Mouse (Mus musculus): ENCODE data around the gene Shisal1. TPM values are rescaled to one million over a fixed set of nuclear protein-coding genes. Genes with fewer than 3 reads are reported as not detected.

Shisal1 gene
- polyA plus RNA-seq, 1 experiment from 2014 or later: 8.3 TPM

DNA sequence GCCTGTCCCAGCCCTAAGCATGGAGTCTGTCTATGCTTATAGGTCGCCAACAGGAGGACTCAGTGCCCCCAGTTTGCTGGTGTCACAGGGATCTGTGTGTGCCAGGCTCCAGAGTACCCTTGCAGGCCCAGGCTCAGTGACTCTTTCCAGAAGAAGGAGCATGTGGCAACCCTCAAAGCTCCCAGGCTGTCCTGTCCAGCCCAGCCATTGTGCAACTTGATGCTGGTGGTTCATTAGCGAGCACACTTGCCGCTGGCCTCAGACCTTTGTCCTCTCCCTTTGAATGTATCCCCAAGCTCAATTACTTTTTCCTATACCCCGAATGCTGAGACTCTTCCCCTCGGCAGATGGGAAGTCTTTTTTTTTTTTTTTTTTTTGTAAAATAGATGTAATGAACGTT lies 12.1 kb upstream of the Shisal1 start:
- Histone ChIP-seq H3K9me3 (ENCODE audit: control insufficient read depth, low read length) (no peaks in the 10 kb centered on the region), H3K9ac (ENCODE audit: low read length) (no peak overlapping the region), H3K4me2 (no peak overlapping the region), H3K36me3 (ENCODE audit: control insufficient read depth, insufficient read depth, low read length) (no peaks in the 10 kb centered on the region), H3K4me3 (ENCODE audit: low read depth, low read length) (no peak overlapping the region), H3K27me3 (ENCODE audit: control insufficient read depth, insufficient read depth, low read length) (no peaks in the 10 kb centered on the region), H3K27ac (ENCODE audit: low read depth, low read length) (no peak overlapping the region), H3K4me1 (ENCODE audit: control insufficient read depth, insufficient read depth, low read length) (no peaks in the 10 kb centered on the region)
- 70% methylated on average over 6 of the region's 6 CpGs for WGBS
- no peak for ATAC-seq (ENCODE audit: low FRiP score)
- no peak for DNase-seq (ENCODE audit: low spot score, missing footprints)

DNA sequence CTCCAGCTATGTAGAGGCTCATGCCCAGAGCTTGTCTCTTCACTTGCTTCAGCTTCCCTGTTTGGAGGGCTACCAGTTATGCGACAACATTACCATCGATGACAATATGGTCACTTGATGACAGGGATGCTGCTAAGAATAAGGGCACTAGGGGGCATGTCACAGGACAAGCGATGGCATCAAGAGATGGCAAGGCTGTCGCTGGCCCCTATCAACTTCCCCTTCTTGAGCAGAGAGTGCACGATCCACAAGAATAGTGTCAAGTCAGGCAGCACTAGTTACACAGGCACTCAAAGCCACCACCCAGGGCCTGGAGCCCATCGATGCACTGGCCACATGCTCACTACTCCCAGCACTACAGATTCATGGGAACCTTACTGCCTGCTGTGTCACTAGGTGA lies 8.4 kb upstream of the Shisal1 start:
- DNase-seq (ENCODE audit: low spot score, missing footprints): no peak
- no peak for ATAC-seq (ENCODE audit: low FRiP score)
- no peaks in the 10 kb centered on the region for H3K27me3 ChIP-seq (ENCODE audit: control insufficient read depth, insufficient read depth, low read length)
- no peak overlapping the region for H3K9ac ChIP-seq (ENCODE audit: low read length)
- WGBS: 95% methylated on average over 6 of the region's 6 CpGs
- H3K27ac ChIP-seq (ENCODE audit: low read depth, low read length): no peak overlapping the region
- H3K4me3 ChIP-seq (ENCODE audit: low read depth, low read length): no peak overlapping the region
- no peaks in the 10 kb centered on the region for H3K36me3 ChIP-seq (ENCODE audit: control insufficient read depth, insufficient read depth, low read length)
- H3K9me3 ChIP-seq (ENCODE audit: control insufficient read depth, low read length): no peaks in the 10 kb centered on the region
- no peak overlapping the region for H3K4me2 ChIP-seq
- H3K4me1 ChIP-seq (ENCODE audit: control insufficient read depth, insufficient read depth, low read length): peaks cover 7% of the 10 kb centered on the region

GRCm38 (mm10) chr15:84453091-84453490 lies 6.2 kb upstream of the Shisal1 start:
- DNase-seq (ENCODE audit: low spot score, missing footprints): no peak
- Histone ChIP-seq H3K36me3 (ENCODE audit: control insufficient read depth, insufficient read depth, low read length) (no peaks in the 10 kb centered on the region), H3K4me2 (no peak overlapping the region), H3K9me3 (ENCODE audit: control insufficient read depth, low read length) (no peaks in the 10 kb centered on the region), H3K27ac (ENCODE audit: low read depth, low read length) (no peak overlapping the region), H3K9ac (ENCODE audit: low read length) (no peak overlapping the region), H3K4me1 (ENCODE audit: control insufficient read depth, insufficient read depth, low read length) (peaks cover 11% of the 10 kb centered on the region), H3K27me3 (ENCODE audit: control insufficient read depth, insufficient read depth, low read length) (peaks cover 2% of the 10 kb centered on the region), H3K4me3 (ENCODE audit: low read depth, low read length) (no peak overlapping the region)
- 96% methylated on average over 2 of the region's 2 CpGs for WGBS
- no peak for ATAC-seq (ENCODE audit: low FRiP score)

DNA sequence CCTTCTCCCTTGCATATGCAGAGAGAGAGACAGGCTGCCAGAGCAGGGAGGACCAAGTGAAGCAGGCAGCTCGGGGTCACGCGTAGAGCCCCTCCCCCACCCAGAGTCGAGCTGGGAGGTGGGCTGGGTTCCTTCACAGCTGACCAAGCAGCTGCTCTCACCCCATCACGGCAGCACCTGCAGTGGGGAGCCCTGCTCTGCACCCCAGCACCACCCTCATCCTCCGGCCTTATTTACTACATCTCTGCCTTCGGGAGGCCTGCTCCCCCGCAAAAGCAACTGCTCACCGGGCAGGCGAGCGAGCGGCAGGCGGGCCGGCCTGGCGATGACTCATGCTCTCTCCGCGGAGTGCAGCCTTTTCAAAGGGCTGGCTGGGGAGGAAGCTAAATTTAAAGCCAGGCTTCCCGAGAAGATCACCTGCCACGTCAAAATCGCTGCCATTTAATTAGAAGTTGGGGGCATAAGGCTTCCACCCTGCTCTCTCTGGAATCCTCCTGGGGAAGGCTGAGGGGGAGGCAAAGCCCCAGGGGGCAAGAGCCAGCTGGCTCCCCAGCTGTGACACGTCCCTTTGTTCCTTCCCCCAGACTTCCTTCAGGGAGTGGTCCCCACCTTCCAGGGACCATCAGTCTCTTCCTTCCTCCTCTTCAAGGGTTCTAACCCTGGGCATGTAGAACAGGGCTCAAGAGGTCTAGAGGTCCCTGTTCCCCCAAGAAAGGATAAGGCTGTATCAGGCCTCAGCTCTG lies 3.7 kb upstream of the Shisal1 start:
- peak; percentile 96 for DNase-seq (ENCODE audit: low spot score, missing footprints)
- Histone ChIP-seq H3K27me3 (ENCODE audit: control insufficient read depth, insufficient read depth, low read length) (peaks cover 10% of the 10 kb centered on the region), H3K4me2 (peak overlapping the region; percentile 43), H3K27ac (ENCODE audit: low read depth, low read length) (no peak overlapping the region; the same call in 1 of the 2 replicates), H3K9me3 (ENCODE audit: control insufficient read depth, low read length) (no peaks in the 10 kb centered on the region), H3K4me3 (ENCODE audit: low read depth, low read length) (peak overlapping the region; percentile 14; the same call in 1 of the 2 replicates), H3K36me3 (ENCODE audit: control insufficient read depth, insufficient read depth, low read length) (no peaks in the 10 kb centered on the region), H3K4me1 (ENCODE audit: control insufficient read depth, insufficient read depth, low read length) (peaks cover 13% of the 10 kb centered on the region), H3K9ac (ENCODE audit: low read length) (peak overlapping the region; percentile 44)
- WGBS: 1% methylated on average over 21 of the region's 21 CpGs
- peak; percentile 55 for ATAC-seq (ENCODE audit: low FRiP score)

- WGBS: under 1% methylated on average over 87 of the region's 99 CpGs
- no peaks in the 10 kb centered on the region for H3K9me3 ChIP-seq (ENCODE audit: control insufficient read depth, low read length)
- H3K4me1 ChIP-seq (ENCODE audit: control insufficient read depth, insufficient read depth, low read length): peaks cover 49% of the 10 kb centered on the region
These were observed 833 bp downstream of the Shisal1 start for GRCm38 (mm10) chr15:84445812-84446716.

GRCm38 (mm10) chr15:84444181-84444580 lies 2.7 kb downstream of the Shisal1 start:
- ATAC-seq (ENCODE audit: low FRiP score) (no peak), DNase-seq (ENCODE audit: low spot score, missing footprints) (no peak)
- peaks cover 10% of the 10 kb centered on the region for H3K27me3 ChIP-seq (ENCODE audit: control insufficient read depth, insufficient read depth, low read length)
- H3K4me1 ChIP-seq (ENCODE audit: control insufficient read depth, insufficient read depth, low read length): peaks cover 48% of the 10 kb centered on the region
- H3K9ac ChIP-seq (ENCODE audit: low read length): peak overlapping the region; percentile 24; the same call in 1 of the 2 replicates
- no peak overlapping the region for H3K4me3 ChIP-seq (ENCODE audit: low read depth, low read length)
- peak overlapping the region; percentile 24; the same call in 1 of the 2 replicates for H3K4me2 ChIP-seq
- peak overlapping the region; percentile 59; the same call in 1 of the 2 replicates for H3K27ac ChIP-seq (ENCODE audit: low read depth, low read length)
- H3K36me3 ChIP-seq (ENCODE audit: control insufficient read depth, insufficient read depth, low read length): no peaks in the 10 kb centered on the region
- 37% methylated on average over 7 of the region's 7 CpGs for WGBS
- no peaks in the 10 kb centered on the region for H3K9me3 ChIP-seq (ENCODE audit: control insufficient read depth, low read length)

More at GRCm38 (mm10) chr15:84445812-84446716, 833 bp downstream of the Shisal1 start:
- Histone ChIP-seq H3K9ac (ENCODE audit: low read length) (peak overlapping the region; percentile 89), H3K4me3 (ENCODE audit: low read depth, low read length) (peak overlapping the region; percentile 64), H3K27ac (ENCODE audit: low read depth, low read length) (peak overlapping the region; percentile 30; the same call in 1 of the 2 replicates), H3K36me3 (ENCODE audit: control insufficient read depth, insufficient read depth, low read length) (no peaks in the 10 kb centered on the region), H3K4me2 (peak overlapping the region; percentile 93), H3K27me3 (ENCODE audit: control insufficient read depth, insufficient read depth, low read length) (peaks cover 10% of the 10 kb centered on the region)
- ATAC-seq (ENCODE audit: low FRiP score): peak; percentile 41
- DNase-seq (ENCODE audit: low spot score, missing footprints): peak; percentile 94

DNA sequence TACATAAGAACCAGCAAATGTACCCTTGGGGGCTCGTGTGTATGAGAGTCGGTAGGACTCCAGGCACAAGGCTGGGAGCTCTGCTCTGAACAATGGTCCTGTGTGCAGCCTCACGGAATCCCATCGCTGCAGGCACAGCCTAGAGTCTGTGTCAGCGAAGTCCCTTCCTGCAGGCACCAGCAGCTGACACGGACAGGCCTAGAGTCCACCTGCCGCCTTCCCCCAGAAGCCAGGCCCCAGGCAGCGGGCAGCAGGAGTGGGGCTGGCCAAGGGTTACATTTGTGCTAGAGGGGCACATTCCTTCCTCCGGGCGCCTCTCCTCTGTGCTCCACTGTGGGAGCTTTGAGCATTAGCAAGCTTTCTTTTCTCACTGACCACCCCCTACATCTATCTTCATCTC lies 3.3 kb downstream of the Shisal1 start:
- peak overlapping the region; percentile 48 for H3K9ac ChIP-seq (ENCODE audit: low read length)
- H3K27me3 ChIP-seq (ENCODE audit: control insufficient read depth, insufficient read depth, low read length): peaks cover 8% of the 10 kb centered on the region
- WGBS: 23% methylated on average over 10 of the region's 10 CpGs
- H3K4me3 ChIP-seq (ENCODE audit: low read depth, low read length): 0 out of 2 replicates have a peak overlapping the region, but pooled peaks have one; percentile 9
- no peaks in the 10 kb centered on the region for H3K36me3 ChIP-seq (ENCODE audit: control insufficient read depth, insufficient read depth, low read length)
- H3K27ac ChIP-seq (ENCODE audit: low read depth, low read length): peak overlapping the region; percentile 59; the same call in 1 of the 2 replicates
- DNase-seq (ENCODE audit: low spot score, missing footprints) (no peak), ATAC-seq (ENCODE audit: low FRiP score) (peak; percentile 22; the same call in 1 of the 2 replicates)
- H3K4me2 ChIP-seq: peak overlapping the region; percentile 24
- H3K4me1 ChIP-seq (ENCODE audit: control insufficient read depth, insufficient read depth, low read length): peaks cover 48% of the 10 kb centered on the region
- no peaks in the 10 kb centered on the region for H3K9me3 ChIP-seq (ENCODE audit: control insufficient read depth, low read length)

DNA sequence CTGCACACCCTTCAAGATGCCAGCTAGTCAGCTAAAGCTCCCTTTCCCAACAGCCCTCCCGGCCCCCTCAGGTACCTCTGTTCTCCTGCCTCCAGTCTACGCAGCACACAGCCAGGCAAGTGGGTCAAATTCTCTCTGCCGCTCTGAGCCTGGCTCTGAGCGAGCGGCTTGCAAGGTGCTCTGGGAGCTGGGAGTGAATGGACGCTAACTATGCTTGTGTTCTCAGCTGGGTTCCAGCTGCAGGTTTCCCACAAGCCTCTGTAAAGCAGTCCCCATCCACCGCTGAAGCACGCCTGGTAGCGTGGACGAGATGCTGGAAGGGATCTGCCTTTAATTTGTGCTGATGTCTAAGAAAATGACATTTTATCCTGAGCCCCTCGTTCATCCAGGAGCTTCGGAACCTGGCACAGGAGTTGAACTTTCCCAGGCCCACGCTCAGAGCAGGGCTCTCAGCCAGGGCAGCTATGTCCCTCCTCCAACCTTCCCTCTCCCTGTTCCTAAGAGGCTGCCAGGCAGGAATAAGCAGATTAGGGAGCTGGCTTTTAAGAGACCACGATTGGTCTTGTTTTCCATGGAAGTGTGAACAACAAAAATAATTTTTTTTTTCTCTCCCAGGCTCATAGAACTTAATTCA lies 5.1 kb downstream of the Shisal1 start:
- Histone ChIP-seq H3K9me3 (ENCODE audit: control insufficient read depth, low read length) (no peaks in the 10 kb centered on the region), H3K4me2 (no peak overlapping the region), H3K4me3 (ENCODE audit: low read depth, low read length) (no peak overlapping the region), H3K27me3 (ENCODE audit: control insufficient read depth, insufficient read depth, low read length) (no peaks in the 10 kb centered on the region; the same call in 1 of the 2 replicates), H3K4me1 (ENCODE audit: control insufficient read depth, insufficient read depth, low read length) (peaks cover 48% of the 10 kb centered on the region), H3K27ac (ENCODE audit: low read depth, low read length) (no peak overlapping the region), H3K36me3 (ENCODE audit: control insufficient read depth, insufficient read depth, low read length) (no peaks in the 10 kb centered on the region), H3K9ac (ENCODE audit: low read length) (peak overlapping the region; percentile 20; the same call in 1 of the 2 replicates)
- 33% methylated on average over 14 of the region's 14 CpGs for WGBS
- DNase-seq (ENCODE audit: low spot score, missing footprints): no peak
- no peak for ATAC-seq (ENCODE audit: low FRiP score)
